Mouse (Mus musculus) stomach, postnatal 0 days (tissue): Measurements from ENCODE around the gene Supt3.

Experiments used
- CTCF ChIP-seq: IDR thresholded peaks from 2 replicates; pipeline ENCODE4 v1.5.1; 2016; ENCODE audit warnings: antibody characterized with exemption, low read depth, mild to moderate bottlenecking, moderate library complexity
- EP300 ChIP-seq: optimal IDR thresholded peaks from 2 replicates; pipeline ENCODE3; 2016; ENCODE audit warnings: antibody characterized with exemption

GRCm38 (mm10) chr17:44987964-44988363, 211.0 kb downstream of the Supt3 start:
- TF ChIP-seq EP300 (no peak), CTCF (no peak)
